In genomic region chr2:40223708-40224107, GRCm38 (mm10) we compare ENCODE assay signal across 16 mouse cellular contexts.
DNase-seq lines count a peak whose midpoint lies in the region; ATAC-seq and TF ChIP-seq lines count a peak whose summit lies in the region.
"Had no signal": no experiment of that assay in that cellular context is flagged by ENCODE, and none has a peak within 500 bp of the region (broad histone marks: within the 10 kb centered on the region; RNA-seq: fewer than 3 reads in every experiment).

No protein-coding gene starts in this region.

- H3K4me2 ChIP-seq in forebrain, embryonic 14.5 days (ENCODE audit: low read length) = no peak overlapping the region
- H3K4me2 ChIP-seq in forebrain, embryonic 16.5 days (ENCODE audit: low read length) = no peak overlapping the region
- H3K4me2 ChIP-seq in forebrain, embryonic 11.5 days (ENCODE audit: low read depth, low read length, severe bottlenecking) = no peak overlapping the region
- H3K4me2 ChIP-seq: embryonic facial prominence, embryonic 12.5 days had no signal

- peak; percentile 64 for ATAC-seq in forebrain, embryonic 14.5 days
- peak; percentile 64 for ATAC-seq in forebrain, embryonic 16.5 days
- ATAC-seq in forebrain, embryonic 11.5 days (replicated peaks; ENCODE audit: low FRiP score) = no peak

- no peaks in the 10 kb centered on the region for H3K36me3 ChIP-seq in forebrain, embryonic 14.5 days (ENCODE audit: control insufficient read depth, insufficient read depth, low read length)
- no peaks in the 10 kb centered on the region for H3K36me3 ChIP-seq in forebrain, embryonic 10.5 days (replicated peaks)
- no peaks in the 10 kb centered on the region for H3K36me3 ChIP-seq in forebrain, embryonic 16.5 days (ENCODE audit: control insufficient read depth, insufficient read depth)
- H3K36me3 ChIP-seq in forebrain, embryonic 11.5 days (ENCODE audit: control insufficient read depth, insufficient read depth, low read length) = no peaks in the 10 kb centered on the region
- H3K36me3 ChIP-seq: embryonic facial prominence, embryonic 10.5 days; embryonic facial prominence, embryonic 12.5 days had no signal

- H3K4me3 ChIP-seq in forebrain, embryonic 14.5 days (ENCODE audit: low read depth, low read length) = no peak overlapping the region
- H3K4me3 ChIP-seq in forebrain, embryonic 10.5 days = no peak overlapping the region
- H3K4me3 ChIP-seq in forebrain, embryonic 16.5 days (replicated peaks; ENCODE audit: low read length) = no peak overlapping the region
- H3K4me3 ChIP-seq in forebrain, embryonic 11.5 days (ENCODE audit: low read depth, low read length) = no peak overlapping the region
- H3K4me3 ChIP-seq: embryonic facial prominence, embryonic 10.5 days; embryonic facial prominence, embryonic 12.5 days had no signal

- H3K9ac ChIP-seq in forebrain, embryonic 14.5 days (ENCODE audit: low read length) = no peak overlapping the region
- H3K9ac ChIP-seq in forebrain, embryonic 16.5 days (replicated peaks; ENCODE audit: low read depth, low read length) = no peak overlapping the region
- no peak overlapping the region for H3K9ac ChIP-seq in forebrain, embryonic 11.5 days (ENCODE audit: low read length)
- H3K9ac ChIP-seq: embryonic facial prominence, embryonic 12.5 days had no signal

- no peak for TF ChIP-seq CTCF in brain, embryonic 14.5 days (IDR thresholded peaks at IDR 0.05; ENCODE audit: borderline replicate concordance, extremely low read depth, insufficient read depth, insufficient read length)

- TF ChIP-seq POLR2A in brain, embryonic 14.5 days (IDR thresholded peaks at IDR 0.05; ENCODE audit: borderline replicate concordance, extremely low read depth, insufficient read depth, insufficient read length, poor library complexity, severe bottlenecking) = no peak

- DNase-seq in forebrain, embryonic 14.5 days (ENCODE audit: low spot score) = peak; percentile 44
- DNase-seq in forebrain, embryonic 10.5 days (ENCODE audit: extremely low spot score, low spot score) = no peak
- no peak for DNase-seq in forebrain, embryonic 11.5 days (ENCODE audit: low spot score)
- peak; percentile 54 for DNase-seq in brain, embryonic 14.5 days (ENCODE audit: low read depth)
- no peak for DNase-seq in layer of hippocampus, adult 9-10 months (ENCODE audit: low spot score)
- DNase-seq: adrenal gland, adult 2 months; adrenal gland, postnatal 10 days; adrenal gland, postnatal 25 days; cerebellum, adult 11-12 months; cerebellum, adult 2 months; cerebellum, adult 9-10 months; cerebellum, postnatal 10 days; cerebellum, postnatal 25 days had no signal

- no peaks in the 10 kb centered on the region for H3K4me1 ChIP-seq in forebrain, embryonic 14.5 days (ENCODE audit: control insufficient read depth, insufficient read depth, low read length)
- no peaks in the 10 kb centered on the region for H3K4me1 ChIP-seq in forebrain, embryonic 10.5 days
- H3K4me1 ChIP-seq in forebrain, embryonic 16.5 days (replicated peaks; ENCODE audit: control insufficient read depth, insufficient read depth, low read length) = no peaks in the 10 kb centered on the region
- H3K4me1 ChIP-seq in forebrain, embryonic 11.5 days (replicated peaks; ENCODE audit: control insufficient read depth, insufficient read depth, low read length) = no peaks in the 10 kb centered on the region
- H3K4me1 ChIP-seq: embryonic facial prominence, embryonic 10.5 days; embryonic facial prominence, embryonic 12.5 days had no signal

- H3K27me3 ChIP-seq in forebrain, embryonic 14.5 days (replicated peaks; ENCODE audit: control insufficient read depth, insufficient read depth, low read length) = no peaks in the 10 kb centered on the region
- no peaks in the 10 kb centered on the region for H3K27me3 ChIP-seq in forebrain, embryonic 10.5 days (ENCODE audit: poor library complexity, severe bottlenecking)
- no peaks in the 10 kb centered on the region for H3K27me3 ChIP-seq in forebrain, embryonic 16.5 days (replicated peaks; ENCODE audit: control insufficient read depth, insufficient read depth, low read length)
- H3K27me3 ChIP-seq in forebrain, embryonic 11.5 days (ENCODE audit: control insufficient read depth, insufficient read depth, low read length) = no peaks in the 10 kb centered on the region
- H3K27me3 ChIP-seq: embryonic facial prominence, embryonic 12.5 days had no signal

- H3K9me3 ChIP-seq in forebrain, embryonic 14.5 days (replicated peaks; ENCODE audit: control insufficient read depth, low read length) = no peaks in the 10 kb centered on the region
- H3K9me3 ChIP-seq in forebrain, embryonic 10.5 days = no peaks in the 10 kb centered on the region
- H3K9me3 ChIP-seq in forebrain, embryonic 16.5 days (ENCODE audit: control insufficient read depth, low read length) = no peaks in the 10 kb centered on the region
- no peaks in the 10 kb centered on the region for H3K9me3 ChIP-seq in forebrain, embryonic 11.5 days (ENCODE audit: control insufficient read depth, low read length)
- H3K9me3 ChIP-seq: embryonic facial prominence, embryonic 10.5 days; embryonic facial prominence, embryonic 12.5 days had no signal

- no peak overlapping the region for H3K27ac ChIP-seq in forebrain, embryonic 14.5 days (ENCODE audit: low read depth, low read length)
- H3K27ac ChIP-seq in forebrain, embryonic 10.5 days = no peak overlapping the region
- H3K27ac ChIP-seq in forebrain, embryonic 16.5 days (ENCODE audit: low read length) = no peak overlapping the region
- no peak overlapping the region for H3K27ac ChIP-seq in forebrain, embryonic 11.5 days (ENCODE audit: low read depth, low read length)
- H3K27ac ChIP-seq: embryonic facial prominence, embryonic 10.5 days; embryonic facial prominence, embryonic 12.5 days had no signal

- WGBS in forebrain, embryonic 14.5 days = 31% methylated on average over 1 of the region's 1 CpGs
- 83% methylated on average over 1 of the region's 1 CpGs for WGBS in forebrain, embryonic 10.5 days
- 37% methylated on average over 1 of the region's 1 CpGs for WGBS in forebrain, embryonic 16.5 days
- 70% methylated on average over 1 of the region's 1 CpGs for WGBS in forebrain, embryonic 11.5 days

Comparison
In these comparisons a context has a peak if more than half of its experiments do, and no peak if none do; other contexts are left out.
1. DNase-seq: peak in forebrain, embryonic 14.5 days (single experiment) and brain, embryonic 14.5 days (single experiment); none in forebrain, embryonic 10.5 days (single experiment), forebrain, embryonic 11.5 days (single experiment) and layer of hippocampus, adult 9-10 months (single experiment).